Mouse (Mus musculus): ENCODE data around the gene Slc35a5. TPM values are rescaled to one million over a fixed set of nuclear protein-coding genes. Genes with fewer than 3 reads are reported as not detected.
A peak's percentile ranks its signal among the peaks of the same experiment; 100 is the strongest.

Slc35a5 gene
- 10 to 100 TPM in 1 of 2 experiments, 1 to 10 TPM in 1; 9.1 to 13.9 TPM for total RNA-seq (2021)

GRCm38 (mm10) chr16:45158522-45159388 is at the start of gene Slc35a5, which contains the start of gene Atg3:
Slc35a5 (minus strand) TSS chr16:45158706.
Atg3 (plus strand) TSS chr16:45158785.
- peak; percentile 97 for DNase-seq

GRCm38 (mm10) chr16:45204859-45205670 is 46.6 kb upstream of the Slc35a5 start:
- no peak for DNase-seq

- no peak for DNase-seq
Measured at GRCm38 (mm10) chr16:45204438-45204837, 45.9 kb upstream of the Slc35a5 start.

GRCm38 (mm10) chr16:45201395-45201794 is 42.9 kb upstream of the Slc35a5 start:
- no peak for DNase-seq

GRCm38 (mm10) chr16:45196816-45197215 is 38.3 kb upstream of the Slc35a5 start:
- DNase-seq: peak; percentile 75

GRCm38 (mm10) chr16:45192613-45193012 is 34.1 kb upstream of the Slc35a5 start:
- DNase-seq: peak; percentile 85

GRCm38 (mm10) chr16:45181824-45182223 is 23.3 kb upstream of the Slc35a5 start:
- DNase-seq: no peak

- DNase-seq: no peak
Measured at GRCm38 (mm10) chr16:45178552-45178951, 20.0 kb upstream of the Slc35a5 start.

- no peak for DNase-seq
Measured at GRCm38 (mm10) chr16:45159389-45159716, 847 bp upstream of the Slc35a5 start.

- DNase-seq: peak; percentile 80
Measured at GRCm38 (mm10) chr16:45158136-45158521, 377 bp downstream of the Slc35a5 start.

GRCm38 (mm10) chr16:45154741-45155250 is 3.7 kb downstream of the Slc35a5 start:
- no peak for DNase-seq

- DNase-seq: no peak
Measured at GRCm38 (mm10) chr16:45148488-45149082, 9.9 kb downstream of the Slc35a5 start.

GRCm38 (mm10) chr16:45145119-45145518 is 13.4 kb downstream of the Slc35a5 start:
- no peak for DNase-seq

- DNase-seq: no peak
Measured at GRCm38 (mm10) chr16:45142565-45142964, 15.9 kb downstream of the Slc35a5 start.

- DNase-seq: no peak
Measured at GRCm38 (mm10) chr16:45141711-45142110, 16.8 kb downstream of the Slc35a5 start.

GRCm38 (mm10) chr16:45127936-45128710 is 30.4 kb downstream of the Slc35a5 start:
- DNase-seq: no peak

- DNase-seq: no peak
Measured at GRCm38 (mm10) chr16:45124230-45125203, 34.0 kb downstream of the Slc35a5 start.

- DNase-seq: peak; percentile 34
Measured at GRCm38 (mm10) chr16:45122571-45122970, 35.9 kb downstream of the Slc35a5 start.

GRCm38 (mm10) chr16:45120844-45121425 is 37.6 kb downstream of the Slc35a5 start:
- peak; percentile 80 for DNase-seq

GRCm38 (mm10) chr16:45118760-45119159 is 39.7 kb downstream of the Slc35a5 start:
- no peak for DNase-seq

Data from heart, postnatal 4 days (tissue).